Mouse (Mus musculus) spleen, adult 2 months (tissue): ENCODE measurements around the gene Phkg1.

Experiments used
- CTCF ChIP-seq: fragments of 200-500 bp; IDR thresholded peaks from 2 replicates; pipeline ENCODE4 v1.5.1; 2011; ENCODE audit warnings: mild to moderate bottlenecking, inconsistent platforms; ENCODE audit not compliant: insufficient read depth, insufficient read length, insufficient replicate concordance; ENCODE audit errors: extremely low read depth
- POLR2A ChIP-seq: fragments of 200-500 bp; IDR thresholded peaks from 2 replicates; pipeline ENCODE4 v1.6.1; 2011; ENCODE audit warnings: low read depth, low read length, inconsistent platforms

- TF ChIP-seq CTCF (no peak), POLR2A (no peak)
Observed at GRCm38 (mm10) chr5:129877731-129878455, 20.5 kb downstream of the Phkg1 start.
